ENCODE assay signal across 11 mouse cellular contexts in genomic region chr3:4339153-4339552, GRCm38 (mm10).
DNase-seq lines count a peak whose midpoint lies in the region; ATAC-seq and TF ChIP-seq lines count a peak whose summit lies in the region.
"Had no signal": no experiment of that assay in that cellular context is flagged by ENCODE, and none has a peak within 500 bp of the region (broad histone marks: within the 10 kb centered on the region; RNA-seq: fewer than 3 reads in every experiment).

No protein-coding gene starts in this region.

- no peak overlapping the region for H3K9ac ChIP-seq in kidney, postnatal 0 days (ENCODE audit: low read depth, low read length)
- H3K9ac ChIP-seq in kidney, embryonic 15.5 days: no peak overlapping the region
- H3K9ac ChIP-seq in ES-Bruce4 (ENCODE audit: low read depth, poor library complexity, severe bottlenecking): no peak overlapping the region
- H3K9ac ChIP-seq: embryonic facial prominence, embryonic 15.5 days; liver, embryonic 14.5 days; midbrain, embryonic 15.5 days had no signal

- H3K4me2 ChIP-seq in kidney, postnatal 0 days (ENCODE audit: low read length): no peak overlapping the region
- no peak overlapping the region for H3K4me2 ChIP-seq in kidney, embryonic 15.5 days
- H3K4me2 ChIP-seq: embryonic facial prominence, embryonic 15.5 days; heart, embryonic 11.5 days; midbrain, embryonic 15.5 days had no signal

- H3K27ac ChIP-seq in kidney, postnatal 0 days: no peak overlapping the region
- no peak overlapping the region for H3K27ac ChIP-seq in kidney, embryonic 15.5 days
- H3K27ac ChIP-seq in ES-Bruce4 (ENCODE audit: insufficient read depth, low read length): no peak overlapping the region
- H3K27ac ChIP-seq: embryonic facial prominence, embryonic 15.5 days; liver, embryonic 14.5 days; midbrain, embryonic 15.5 days had no signal

- TF ChIP-seq POLR2A in ES-Bruce4 (IDR thresholded peaks at IDR 0.05; ENCODE audit: insufficient read depth, low read length): no peak

- H3K36me3 ChIP-seq in kidney, postnatal 0 days (ENCODE audit: insufficient read depth, low read length): no peaks in the 10 kb centered on the region
- H3K36me3 ChIP-seq in kidney, embryonic 15.5 days: no peaks in the 10 kb centered on the region
- no peaks in the 10 kb centered on the region for H3K36me3 ChIP-seq in ES-Bruce4 (ENCODE audit: control insufficient read depth, insufficient read depth, low read length, poor library complexity, severe bottlenecking)
- H3K36me3 ChIP-seq: embryonic facial prominence, embryonic 15.5 days; midbrain, embryonic 15.5 days had no signal

- H3K9me3 ChIP-seq in kidney, postnatal 0 days (replicated peaks; ENCODE audit: low read length): no peaks in the 10 kb centered on the region
- H3K9me3 ChIP-seq in kidney, embryonic 15.5 days (replicated peaks): no peaks in the 10 kb centered on the region
- H3K9me3 ChIP-seq in ES-Bruce4 (replicated peaks; ENCODE audit: control insufficient read depth, insufficient read depth, low read length, poor library complexity, severe bottlenecking): peaks cover 5% of the 10 kb centered on the region; the same call in 1 of the 2 replicates
- H3K9me3 ChIP-seq: embryonic facial prominence, embryonic 15.5 days; midbrain, embryonic 15.5 days had no signal

- ATAC-seq in kidney, postnatal 0 days (replicated peaks; ENCODE audit: low FRiP score, low read depth): 0 out of 2 replicates have a peak, but pooled peaks have one; percentile 54
- ATAC-seq in kidney, embryonic 15.5 days (replicated peaks; ENCODE audit: low FRiP score): no peak
- ATAC-seq: midbrain, embryonic 15.5 days had no signal

- DNase-seq in kidney, postnatal 0 days (ENCODE audit: low spot score): no peak
- DNase-seq in 416B (ENCODE audit: low read depth): peak; percentile 30
- DNase-seq in kidney, postnatal 36 days: peak; percentile 15 to 57
- no peak for DNase-seq in cerebellum, adult 9-11 months
- no peak for DNase-seq in cerebellum, adult 11-12 months

- no peak for TF ChIP-seq EP300 in ES-Bruce4 (IDR thresholded peaks at IDR 0.05; ENCODE audit: insufficient read depth, low read depth, low read length)

- 100% methylated on average over 1 of the region's 1 CpGs for WGBS in kidney, postnatal 0 days
- 87% methylated on average over 1 of the region's 1 CpGs for WGBS in kidney, embryonic 15.5 days

- H3K4me3 ChIP-seq in kidney, postnatal 0 days (replicated peaks; ENCODE audit: low read depth, low read length): no peak overlapping the region
- H3K4me3 ChIP-seq in kidney, embryonic 15.5 days (replicated peaks): no peak overlapping the region
- no peak overlapping the region for H3K4me3 ChIP-seq in ES-Bruce4 (ENCODE audit: low read depth, low read length)
- H3K4me3 ChIP-seq: embryonic facial prominence, embryonic 15.5 days; midbrain, embryonic 15.5 days had no signal

- H3K4me1 ChIP-seq in kidney, postnatal 0 days (replicated peaks; ENCODE audit: insufficient read depth, low read length): no peaks in the 10 kb centered on the region
- no peaks in the 10 kb centered on the region for H3K4me1 ChIP-seq in kidney, embryonic 15.5 days
- H3K4me1 ChIP-seq in ES-Bruce4 (ENCODE audit: control insufficient read depth, insufficient read depth, low read length): no peaks in the 10 kb centered on the region
- H3K4me1 ChIP-seq: embryonic facial prominence, embryonic 15.5 days; midbrain, embryonic 15.5 days had no signal

- peak; percentile 40 for TF ChIP-seq CTCF in kidney, postnatal 0 days (IDR thresholded peaks at IDR 0.05; ENCODE audit: low read depth)
- TF ChIP-seq CTCF in ES-Bruce4 (IDR thresholded peaks at IDR 0.05; ENCODE audit: low read depth, low read length): peak; percentile 41

- H3K27me3 ChIP-seq in kidney, postnatal 0 days (ENCODE audit: insufficient read depth, low read length): no peaks in the 10 kb centered on the region
- no peaks in the 10 kb centered on the region for H3K27me3 ChIP-seq in kidney, embryonic 15.5 days
- no peaks in the 10 kb centered on the region for H3K27me3 ChIP-seq in ES-Bruce4 (ENCODE audit: control insufficient read depth, insufficient read depth, low read length, poor library complexity, severe bottlenecking)
- H3K27me3 ChIP-seq: embryonic facial prominence, embryonic 15.5 days; midbrain, embryonic 15.5 days had no signal

Comparison
In these comparisons a context has a peak if more than half of its experiments do, and no peak if none do; other contexts are left out.
1. DNase-seq: peak in 416B (single experiment) and kidney, postnatal 36 days (2 of 2); none in kidney, postnatal 0 days (single experiment), cerebellum, adult 9-11 months (single experiment) and cerebellum, adult 11-12 months (single experiment).